Mouse (Mus musculus) kidney, adult 2 months (tissue): ENCODE measurements around the gene Spc24.

ENCODE experiments used
- CTCF ChIP-seq: fragments of 200-500 bp; conservative IDR thresholded peaks from 2 replicates; pipeline ENCODE4 v1.5.1; 2011; ENCODE audit warnings: low read depth, mild to moderate bottlenecking, control low read depth, low read length, moderate library complexity, mixed read lengths; ENCODE audit not compliant: insufficient read depth, insufficient read length
- POLR2A ChIP-seq: fragments of 200-500 bp; IDR thresholded peaks from one replicate; pipeline ENCODE4 v1.6.1; 2011; ENCODE audit warnings: low read depth, low read length, control low read depth

- no peak for TF ChIP-seq CTCF
- TF ChIP-seq POLR2A: no peak
These were observed 28.1 kb upstream of the Spc24 start for GRCm38 (mm10) chr9:21788234-21788633.
